In genomic region chr4:123905126-123905668, GRCm38 (mm10) we compare ENCODE assay signal across 9 mouse cellular contexts. TPM values are rescaled to one million over a fixed set of nuclear protein-coding genes. Genes with fewer than 3 reads are reported as not detected.
DNase-seq lines count a peak whose midpoint lies in the region; ATAC-seq and TF ChIP-seq lines count a peak whose summit lies in the region.
"Had no signal": no experiment of that assay in that cellular context is flagged by ENCODE, and none has a peak within 500 bp of the region (broad histone marks: within the 10 kb centered on the region; RNA-seq: fewer than 3 reads in every experiment).

No protein-coding gene starts in this region.

- H3K36me3 ChIP-seq in hindbrain, embryonic 14.5 days (replicated peaks; ENCODE audit: control insufficient read depth, insufficient read depth) = peaks cover 6% of the 10 kb centered on the region; the same call in 1 of the 2 replicates
- H3K36me3 ChIP-seq in midbrain, embryonic 14.5 days (ENCODE audit: control insufficient read depth, insufficient read depth, low read length) = peaks cover 12% of the 10 kb centered on the region; the same call in 1 of the 2 replicates

- no peaks in the 10 kb centered on the region for H3K9me3 ChIP-seq in hindbrain, embryonic 14.5 days (ENCODE audit: control insufficient read depth, low read length)
- H3K9me3 ChIP-seq in midbrain, embryonic 14.5 days (ENCODE audit: control insufficient read depth, low read length) = no peaks in the 10 kb centered on the region

- H3K4me2 ChIP-seq in hindbrain, embryonic 14.5 days (replicated peaks) = peak overlapping the region; percentile 87
- peak overlapping the region; percentile 79 for H3K4me2 ChIP-seq in midbrain, embryonic 14.5 days (ENCODE audit: low read length)

- H3K4me1 ChIP-seq in lung, adult 2 months (ENCODE audit: control insufficient read depth, insufficient read depth, low read length) = no peaks in the 10 kb centered on the region
- H3K4me1 ChIP-seq in hindbrain, embryonic 14.5 days (replicated peaks; ENCODE audit: control insufficient read depth, insufficient read depth, low read length) = peaks cover 17% of the 10 kb centered on the region
- peaks cover 8% of the 10 kb centered on the region; the same call in 1 of the 2 replicates for H3K4me1 ChIP-seq in midbrain, embryonic 14.5 days (ENCODE audit: control insufficient read depth, insufficient read depth, low read length)

- no peak for DNase-seq in lung, adult 2 months
- DNase-seq in lung, postnatal 36 days = no peak
- no peak for DNase-seq in hindbrain, embryonic 14.5 days (ENCODE audit: low spot score)
- no peak for DNase-seq in midbrain, embryonic 14.5 days
- no peak for DNase-seq in T-cell, adult 2 months (ENCODE audit: low spot score)
- no peak for DNase-seq in cerebellum, postnatal 14 days
- no peak for DNase-seq in layer of hippocampus, adult 9-11 months

- TF ChIP-seq POLR2A in lung, adult 2 months (IDR thresholded peaks at IDR 0.05; ENCODE audit: borderline replicate concordance, extremely low read depth, low read depth, low read length) = no peak

- no peak for TF ChIP-seq CTCF in lung, adult 2 months (IDR thresholded peaks at IDR 0.05; ENCODE audit: insufficient read depth, low read length)

- peak; percentile 7; the same call in 1 of the 2 replicates for ATAC-seq in common myeloid progenitor, adult 5-6 weeks (replicated peaks; ENCODE audit: low read depth, poor library complexity, severe bottlenecking)
- ATAC-seq in hindbrain, embryonic 14.5 days (ENCODE audit: low FRiP score) = no peak; the same call in 1 of the 2 replicates
- ATAC-seq in midbrain, embryonic 14.5 days (ENCODE audit: low FRiP score, low TSS enrichment) = no peak

- under 1% methylated on average over 52 of the region's 53 CpGs for WGBS in lung, adult 2 months
- under 1% methylated on average over 50 of the region's 53 CpGs for WGBS in hindbrain, embryonic 14.5 days
- under 1% methylated on average over 46 of the region's 53 CpGs for WGBS in midbrain, embryonic 14.5 days

- H3K4me3 ChIP-seq in lung, adult 2 months (replicated peaks; ENCODE audit: extremely low read depth, low read depth, low read length) = peak overlapping the region; percentile 70
- H3K4me3 ChIP-seq in hindbrain, embryonic 14.5 days (replicated peaks; ENCODE audit: low read length) = peak overlapping the region; percentile 84
- H3K4me3 ChIP-seq in midbrain, embryonic 14.5 days (replicated peaks; ENCODE audit: low read depth, low read length) = peak overlapping the region; percentile 77

- peak overlapping the region; percentile 75 for H3K9ac ChIP-seq in hindbrain, embryonic 14.5 days
- H3K9ac ChIP-seq in midbrain, embryonic 14.5 days (replicated peaks; ENCODE audit: low read length) = peak overlapping the region; percentile 66

- H3K27ac ChIP-seq in hindbrain, embryonic 14.5 days = peak overlapping the region; percentile 71
- H3K27ac ChIP-seq in midbrain, embryonic 14.5 days (replicated peaks; ENCODE audit: low read depth, low read length) = peak overlapping the region; percentile 73

- H3K27me3 ChIP-seq in hindbrain, embryonic 14.5 days (ENCODE audit: control insufficient read depth, insufficient read depth, low read length) = no peaks in the 10 kb centered on the region
- no peaks in the 10 kb centered on the region for H3K27me3 ChIP-seq in midbrain, embryonic 14.5 days (ENCODE audit: control insufficient read depth, insufficient read depth, low read length)

RNA-seq across cellular contexts. Expression of gene Mycbp, which starts 0.6 kb away (rescaled TPM):
- polyA plus RNA-seq in lung, adult 2 months (2012; rRNA removed) = 10.7 and 15.7 TPM in 2 replicates
- 24.9 and 32.3 TPM in 2 replicates for total RNA-seq in common myeloid progenitor, adult 5-6 weeks (2017)
- polyA plus RNA-seq in hindbrain, embryonic 14.5 days (2014; fragmentation: Nextera tagmentation; extraction: Ambion mirVana) = 38.8 and 44.1 TPM in 2 replicates
- 39.1 and 46.7 TPM in 2 replicates for polyA plus RNA-seq in midbrain, embryonic 14.5 days (2014; fragmentation: Nextera tagmentation; extraction: Ambion mirVana)

RNA-seq across cellular contexts. Expression of gene Rragc, which starts 12.0 kb away (rescaled TPM):
- polyA plus RNA-seq in lung, adult 2 months (2012; rRNA removed) = 39.9 and 49.6 TPM in 2 replicates
- total RNA-seq in common myeloid progenitor, adult 5-6 weeks (2017) = 42.1 and 57.7 TPM in 2 replicates
- polyA plus RNA-seq in hindbrain, embryonic 14.5 days (2014; fragmentation: Nextera tagmentation; extraction: Ambion mirVana) = 48.9 and 53.2 TPM in 2 replicates
- polyA plus RNA-seq in midbrain, embryonic 14.5 days (2014; fragmentation: Nextera tagmentation; extraction: Ambion mirVana) = 47.3 and 53.6 TPM in 2 replicates

RNA-seq across cellular contexts. Expression of gene 4930535I16Rik, which starts 12.6 kb away (rescaled TPM):
- polyA plus RNA-seq in lung, adult 2 months (2012; rRNA removed) = not detected in 2 replicates
- total RNA-seq in common myeloid progenitor, adult 5-6 weeks (2017) = not detected in 2 replicates
- not detected in 2 replicates for polyA plus RNA-seq in hindbrain, embryonic 14.5 days (2014; fragmentation: Nextera tagmentation; extraction: Ambion mirVana)
- not detected in 2 replicates for polyA plus RNA-seq in midbrain, embryonic 14.5 days (2014; fragmentation: Nextera tagmentation; extraction: Ambion mirVana)
- polyA plus RNA-seq: large intestine, adult 2 months had no signal

RNA-seq across cellular contexts. Expression of gene 4933427I04Rik, which starts 45.7 kb away (rescaled TPM):
- not detected in 2 replicates for polyA plus RNA-seq in lung, adult 2 months (2012; rRNA removed)
- total RNA-seq in common myeloid progenitor, adult 5-6 weeks (2017) = not detected in 2 replicates
- 0.09 and 0.20 TPM in 2 replicates for polyA plus RNA-seq in hindbrain, embryonic 14.5 days (2014; fragmentation: Nextera tagmentation; extraction: Ambion mirVana)
- polyA plus RNA-seq in midbrain, embryonic 14.5 days (2014; fragmentation: Nextera tagmentation; extraction: Ambion mirVana) = 0.09 TPM in 2 replicates
- polyA plus RNA-seq: large intestine, adult 2 months had no signal
